Mouse (Mus musculus): ENCODE results near the gene Msrb3. TPM values are rescaled to one million over a fixed set of nuclear protein-coding genes. Genes with fewer than 3 reads are reported as not detected.

The Msrb3 gene
- polyA plus RNA-seq (2012; rRNA removed) (28.2 and 28.8 TPM in 2 replicates), polyA plus RNA-seq (2014; fragmentation: Nextera tagmentation; extraction: Ambion mirVana) (13.9 and 17.3 TPM in 2 replicates)

- Histone ChIP-seq H3K36me3 (ENCODE audit: control insufficient read depth, insufficient read depth, low read length) (no peaks in the 10 kb centered on the region), H3K4me1 (ENCODE audit: control insufficient read depth, insufficient read depth, low read length) (peaks cover 10% of the 10 kb centered on the region), H3K4me3 (replicated peaks; ENCODE audit: low read length) (peak within 1 kb of the TSS; percentile 74), H3K9me3 (ENCODE audit: control insufficient read depth, low read length) (no peaks in the 10 kb centered on the region), H3K27ac (replicated peaks; ENCODE audit: low read depth, low read length) (peak within 1 kb of the TSS; percentile 68), H3K27me3 (ENCODE audit: control insufficient read depth, insufficient read depth, low read length) (no peaks in the 10 kb centered on the region), H3K9ac (ENCODE audit: low read depth, low read length, severe bottlenecking) (peak within 1 kb of the TSS; percentile 78), H3K4me2 (replicated peaks; ENCODE audit: low read depth, low read length, severe bottlenecking) (peak within 1 kb of the TSS; percentile 95)
- 0 out of 2 replicates have a peak, but pooled peaks have one; percentile 23 for TF ChIP-seq POLR2A (IDR thresholded peaks at IDR 0.05; ENCODE audit: borderline replicate concordance, extremely low read depth, insufficient read depth, insufficient read length)
- DNase-seq (ENCODE audit: low spot score) (peak; percentile 73), ATAC-seq (ENCODE audit: low FRiP score, low read depth) (peak; percentile 76)
- 2% methylated on average over 38 of the region's 64 CpGs for WGBS
Observed at GRCm38 (mm10) chr10:120898785-120899762, at the start of gene Msrb3. Gene Msrb3, minus strand, starts transcription at chr10:120899101.

GRCm38 (mm10) chr10:120948461-120948860 is 49.6 kb upstream of the Msrb3 start:
- Histone ChIP-seq H3K27ac (replicated peaks; ENCODE audit: low read depth, low read length) (no peak overlapping the region), H3K36me3 (ENCODE audit: control insufficient read depth, insufficient read depth, low read length) (peaks cover 15% of the 10 kb centered on the region; the same call in 1 of the 2 replicates), H3K4me2 (replicated peaks; ENCODE audit: low read depth, low read length, severe bottlenecking) (no peak overlapping the region), H3K4me1 (ENCODE audit: control insufficient read depth, insufficient read depth, low read length) (peaks cover 6% of the 10 kb centered on the region), H3K4me3 (replicated peaks; ENCODE audit: low read length) (no peak overlapping the region), H3K9me3 (ENCODE audit: control insufficient read depth, low read length) (no peaks in the 10 kb centered on the region), H3K27me3 (ENCODE audit: control insufficient read depth, insufficient read depth, low read length) (no peaks in the 10 kb centered on the region), H3K9ac (ENCODE audit: low read depth, low read length, severe bottlenecking) (no peak overlapping the region)
- ATAC-seq (ENCODE audit: low FRiP score, low read depth) (no peak), DNase-seq (ENCODE audit: low spot score) (no peak)
- WGBS: 60% methylated on average over 2 of the region's 2 CpGs
- no peak for TF ChIP-seq POLR2A (IDR thresholded peaks at IDR 0.05; ENCODE audit: borderline replicate concordance, extremely low read depth, insufficient read depth, insufficient read length)

- Histone ChIP-seq H3K4me3 (replicated peaks; ENCODE audit: low read length) (no peak overlapping the region), H3K9me3 (ENCODE audit: control insufficient read depth, low read length) (no peaks in the 10 kb centered on the region), H3K27ac (replicated peaks; ENCODE audit: low read depth, low read length) (no peak overlapping the region), H3K9ac (ENCODE audit: low read depth, low read length, severe bottlenecking) (no peak overlapping the region), H3K36me3 (ENCODE audit: control insufficient read depth, insufficient read depth, low read length) (peaks cover 15% of the 10 kb centered on the region; the same call in 1 of the 2 replicates), H3K27me3 (ENCODE audit: control insufficient read depth, insufficient read depth, low read length) (no peaks in the 10 kb centered on the region), H3K4me2 (replicated peaks; ENCODE audit: low read depth, low read length, severe bottlenecking) (no peak overlapping the region), H3K4me1 (ENCODE audit: control insufficient read depth, insufficient read depth, low read length) (peaks cover 4% of the 10 kb centered on the region; the same call in 1 of the 2 replicates)
- WGBS: 77% methylated on average over 2 of the region's 2 CpGs
- ATAC-seq (ENCODE audit: low FRiP score, low read depth) (no peak), DNase-seq (ENCODE audit: low spot score) (no peak)
- no peak for TF ChIP-seq POLR2A (IDR thresholded peaks at IDR 0.05; ENCODE audit: borderline replicate concordance, extremely low read depth, insufficient read depth, insufficient read length)
Observed at GRCm38 (mm10) chr10:120947842-120948241, 48.9 kb upstream of the Msrb3 start.

- peaks cover 15% of the 10 kb centered on the region; the same call in 1 of the 2 replicates for H3K36me3 ChIP-seq (ENCODE audit: control insufficient read depth, insufficient read depth, low read length)
- no peak for DNase-seq (ENCODE audit: low spot score)
- H3K4me1 ChIP-seq (ENCODE audit: control insufficient read depth, insufficient read depth, low read length): no peaks in the 10 kb centered on the region; the same call in 1 of the 2 replicates
- no peaks in the 10 kb centered on the region for H3K9me3 ChIP-seq (ENCODE audit: control insufficient read depth, low read length)
- H3K4me2 ChIP-seq (replicated peaks; ENCODE audit: low read depth, low read length, severe bottlenecking): no peak overlapping the region
- no peak overlapping the region for H3K9ac ChIP-seq (ENCODE audit: low read depth, low read length, severe bottlenecking)
- TF ChIP-seq POLR2A (IDR thresholded peaks at IDR 0.05; ENCODE audit: borderline replicate concordance, extremely low read depth, insufficient read depth, insufficient read length): no peak
- no peak for ATAC-seq (ENCODE audit: low FRiP score, low read depth)
- H3K4me3 ChIP-seq (replicated peaks; ENCODE audit: low read length): no peak overlapping the region
- no peak overlapping the region for H3K27ac ChIP-seq (replicated peaks; ENCODE audit: low read depth, low read length)
- no peaks in the 10 kb centered on the region for H3K27me3 ChIP-seq (ENCODE audit: control insufficient read depth, insufficient read depth, low read length)
- WGBS: 81% methylated on average over 5 of the region's 5 CpGs
Observed at GRCm38 (mm10) chr10:120946847-120947246, 47.9 kb upstream of the Msrb3 start.

- WGBS: 71% methylated on average over 2 of the region's 2 CpGs
- ATAC-seq (ENCODE audit: low FRiP score, low read depth): no peak
- H3K9me3 ChIP-seq (ENCODE audit: control insufficient read depth, low read length): no peaks in the 10 kb centered on the region
Observed at GRCm38 (mm10) chr10:120938904-120939208, 40.0 kb upstream of the Msrb3 start.

More at GRCm38 (mm10) chr10:120938904-120939208, 40.0 kb upstream of the Msrb3 start:
- no peak overlapping the region for H3K27ac ChIP-seq (replicated peaks; ENCODE audit: low read depth, low read length)
- no peak for TF ChIP-seq POLR2A (IDR thresholded peaks at IDR 0.05; ENCODE audit: borderline replicate concordance, extremely low read depth, insufficient read depth, insufficient read length)
- no peak overlapping the region for H3K9ac ChIP-seq (ENCODE audit: low read depth, low read length, severe bottlenecking)
- no peak overlapping the region for H3K4me3 ChIP-seq (replicated peaks; ENCODE audit: low read length)
- no peak for DNase-seq (ENCODE audit: low spot score)
- H3K36me3 ChIP-seq (ENCODE audit: control insufficient read depth, insufficient read depth, low read length): no peaks in the 10 kb centered on the region
- H3K4me2 ChIP-seq (replicated peaks; ENCODE audit: low read depth, low read length, severe bottlenecking): no peak overlapping the region
- H3K4me1 ChIP-seq (ENCODE audit: control insufficient read depth, insufficient read depth, low read length): no peaks in the 10 kb centered on the region
- no peaks in the 10 kb centered on the region for H3K27me3 ChIP-seq (ENCODE audit: control insufficient read depth, insufficient read depth, low read length)
